Mouse (Mus musculus): ENCODE measurements at regions not wholly inside any gene's neighbourhood (a gene's known extent, or its start where the extent isn't known, plus 50 kb on each side); places are given as distances from the start of the nearest gene placed in this dataset.

- TF ChIP-seq POLR2A (IDR thresholded peaks at IDR 0.05; ENCODE audit: low read depth, low read length) (no peak), CTCF (IDR thresholded peaks at IDR 0.05; ENCODE audit: borderline replicate concordance, insufficient read depth, low read length) (no peak)
These were observed 170.8 kb downstream of the Cd47 start for GRCm38 (mm10) chr16:49971141-49971555.
